Mouse (Mus musculus): ENCODE results near the gene Cend1.

- TF ChIP-seq CTCF (IDR thresholded peaks at IDR 0.05; ENCODE audit: borderline replicate concordance, insufficient read depth, low read length) (no peak), POLR2A (IDR thresholded peaks at IDR 0.05; ENCODE audit: low read depth, low read length) (peak; percentile 97)
Observed at GRCm38 (mm10) chr7:141413809-141414584, 15.3 kb downstream of the Cend1 start, which contains the start of gene Gatd1.
